Mouse (Mus musculus) right cerebral cortex, postnatal 4 days (tissue): ENCODE measurements around the gene Otud7a.

Experiments
- DNase-seq: peaks from one replicate; pipeline ENCODE4 v3.0.0-alpha.2; 2022

The Otud7a gene

GRCm38 (mm10) chr7:63719183-63719944, 274.8 kb downstream of the Otud7a start:
- DNase-seq = no peak

- no peak for DNase-seq
Measured at GRCm38 (mm10) chr7:63720682-63721081, 276.1 kb downstream of the Otud7a start.

- no peak for DNase-seq
Measured at GRCm38 (mm10) chr7:63725040-63725729, 280.6 kb downstream of the Otud7a start.

- no peak for DNase-seq
Measured at GRCm38 (mm10) chr7:63729605-63730004, 285.1 kb downstream of the Otud7a start.

- DNase-seq = no peak
Measured at GRCm38 (mm10) chr7:63730012-63730411, 285.5 kb downstream of the Otud7a start.

GRCm38 (mm10) chr7:63737725-63738124, 293.2 kb downstream of the Otud7a start:
- peak; percentile 49 for DNase-seq

- DNase-seq = no peak
Measured at GRCm38 (mm10) chr7:63738142-63738541, 293.6 kb downstream of the Otud7a start.

- DNase-seq = no peak
Measured at GRCm38 (mm10) chr7:63743116-63743515, 298.6 kb downstream of the Otud7a start.

- peak; percentile 48 for DNase-seq
Measured at GRCm38 (mm10) chr7:63752081-63752480, 307.5 kb downstream of the Otud7a start.

- no peak for DNase-seq
Measured at GRCm38 (mm10) chr7:63753274-63753751, 308.8 kb downstream of the Otud7a start.

- peak; percentile 47 for DNase-seq
Measured at GRCm38 (mm10) chr7:63754573-63755475, 310.3 kb downstream of the Otud7a start.

- peak; percentile 92 for DNase-seq
Measured at GRCm38 (mm10) chr7:63755476-63755948, 311.0 kb downstream of the Otud7a start.

GRCm38 (mm10) chr7:63757136-63757677, 312.7 kb downstream of the Otud7a start:
- DNase-seq = peak; percentile 23

- DNase-seq = peak; percentile 35
Measured at GRCm38 (mm10) chr7:63757678-63758239, 313.2 kb downstream of the Otud7a start.

GRCm38 (mm10) chr7:63758240-63758826, 313.8 kb downstream of the Otud7a start:
- DNase-seq = peak; percentile 62

- no peak for DNase-seq
Measured at GRCm38 (mm10) chr7:63759606-63760005, 315.1 kb downstream of the Otud7a start.

- DNase-seq = no peak
Measured at GRCm38 (mm10) chr7:63762529-63762928, 318.0 kb downstream of the Otud7a start.

GRCm38 (mm10) chr7:63768398-63769029, 324.0 kb downstream of the Otud7a start:
- DNase-seq = no peak

GRCm38 (mm10) chr7:63773268-63773667, 328.7 kb downstream of the Otud7a start:
- DNase-seq = no peak

GRCm38 (mm10) chr7:63774291-63774690, 329.7 kb downstream of the Otud7a start:
- no peak for DNase-seq

GRCm38 (mm10) chr7:63777328-63777727, 332.8 kb downstream of the Otud7a start:
- no peak for DNase-seq
